Mouse (Mus musculus) adipocyte (in vitro differentiated cells): Measurements from ENCODE around the gene Tmem171.

ENCODE experiments used
- DNase-seq: peaks from one replicate; pipeline ENCODE4 v3.0.0-alpha.2; 2016; ENCODE audit warnings: low spot score

Gene Tmem171

DNA sequence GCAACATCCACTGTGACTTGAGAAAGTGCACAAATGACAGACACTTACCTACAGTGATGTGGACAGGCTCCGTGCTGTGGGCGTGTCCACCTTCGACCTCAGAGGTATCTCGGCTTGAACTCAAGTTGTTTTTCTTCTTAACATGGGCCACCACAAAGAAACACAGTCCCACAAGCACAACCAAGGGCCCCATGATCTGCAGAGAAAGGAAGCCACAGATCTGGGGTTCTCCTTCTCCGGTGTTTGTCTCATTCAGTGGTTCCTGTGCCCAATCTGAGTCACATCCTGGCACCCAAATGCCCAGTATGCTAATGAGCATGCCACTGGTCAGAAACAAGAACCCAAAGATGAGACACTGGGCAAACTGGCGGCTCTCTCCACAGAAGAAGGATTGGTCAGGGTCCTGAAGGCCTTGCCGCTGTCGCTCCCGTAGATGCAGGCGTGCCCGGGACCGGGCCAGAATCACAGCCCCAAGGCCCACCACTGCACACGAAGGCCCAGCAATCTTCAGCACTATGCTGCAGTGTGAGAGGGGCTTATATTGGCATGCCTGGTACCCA is 2.6 kb downstream of the Tmem171 start:
- DNase-seq = no peak

DNA sequence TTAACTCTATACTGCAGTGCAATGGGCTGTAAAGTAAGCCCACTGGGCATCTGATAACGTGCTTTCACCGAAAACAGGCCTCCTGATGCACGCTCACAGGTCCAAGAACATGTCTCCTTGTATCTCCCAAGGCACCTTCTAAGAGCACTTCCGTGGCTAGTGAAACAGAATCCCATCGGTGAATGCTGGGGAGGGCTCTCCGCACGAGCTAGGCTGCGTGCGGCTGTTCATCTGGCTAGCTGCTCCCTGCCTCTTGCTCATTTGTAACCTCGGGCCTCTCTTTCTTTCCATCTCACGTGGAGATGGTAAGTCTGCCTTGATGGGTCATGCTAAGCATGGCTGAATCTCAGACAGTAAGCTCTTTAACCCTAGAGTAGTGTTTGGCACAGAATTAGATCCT is 3.7 kb downstream of the Tmem171 start:
- DNase-seq = no peak

DNA sequence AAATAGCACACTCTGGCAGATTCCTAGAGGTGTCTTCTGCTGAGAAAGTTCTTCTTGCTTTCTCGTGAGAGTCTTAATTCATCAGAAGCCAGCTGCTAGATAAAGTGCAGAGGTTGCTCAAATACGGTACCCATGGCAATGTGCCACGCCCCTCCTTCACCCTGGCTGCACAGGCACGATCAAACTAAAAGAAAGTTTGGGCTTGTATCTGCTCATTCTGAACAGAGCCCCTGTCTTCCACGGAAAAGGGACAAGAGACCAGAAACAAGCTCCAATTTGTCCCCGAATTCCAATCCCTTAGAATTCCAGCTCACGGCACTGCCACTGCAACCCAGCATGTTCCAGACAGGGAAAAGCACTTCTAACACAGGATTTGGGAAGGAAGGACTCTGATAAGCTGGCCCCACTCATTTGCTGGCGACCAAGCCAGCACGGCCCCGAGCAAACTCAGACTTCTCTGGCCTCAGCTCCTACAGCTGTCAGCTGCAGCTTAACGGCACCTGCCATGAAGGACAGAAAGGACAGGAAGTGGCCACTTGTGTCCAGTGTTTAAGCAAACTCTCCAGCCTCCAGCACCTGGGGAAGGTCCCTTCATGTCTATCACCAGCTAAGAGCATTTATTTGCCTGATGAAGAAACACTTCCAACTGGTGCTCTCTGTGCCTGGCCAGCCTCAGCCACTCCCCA is 4.9 kb downstream of the Tmem171 start:
- no peak for DNase-seq

DNA sequence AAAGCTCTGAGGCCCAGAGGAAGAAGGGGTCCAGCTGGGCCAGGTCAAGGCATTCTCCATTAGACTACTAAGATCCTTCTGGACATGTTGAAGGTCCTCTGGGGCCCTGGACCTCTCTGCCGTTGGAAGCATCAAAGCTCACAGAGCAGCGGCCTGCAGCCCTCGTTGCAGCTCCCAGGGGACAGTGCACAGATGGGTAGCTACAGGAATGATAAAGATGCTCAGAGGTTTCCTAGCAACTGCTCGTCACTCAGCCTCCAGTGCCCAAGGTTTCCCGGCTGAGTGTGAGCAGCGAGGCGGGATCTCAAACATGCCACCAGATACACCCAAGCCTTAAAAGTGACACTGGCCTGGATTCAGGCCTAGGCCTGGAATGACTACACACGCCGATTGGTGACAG is 6.7 kb downstream of the Tmem171 start:
- no peak for DNase-seq

DNA sequence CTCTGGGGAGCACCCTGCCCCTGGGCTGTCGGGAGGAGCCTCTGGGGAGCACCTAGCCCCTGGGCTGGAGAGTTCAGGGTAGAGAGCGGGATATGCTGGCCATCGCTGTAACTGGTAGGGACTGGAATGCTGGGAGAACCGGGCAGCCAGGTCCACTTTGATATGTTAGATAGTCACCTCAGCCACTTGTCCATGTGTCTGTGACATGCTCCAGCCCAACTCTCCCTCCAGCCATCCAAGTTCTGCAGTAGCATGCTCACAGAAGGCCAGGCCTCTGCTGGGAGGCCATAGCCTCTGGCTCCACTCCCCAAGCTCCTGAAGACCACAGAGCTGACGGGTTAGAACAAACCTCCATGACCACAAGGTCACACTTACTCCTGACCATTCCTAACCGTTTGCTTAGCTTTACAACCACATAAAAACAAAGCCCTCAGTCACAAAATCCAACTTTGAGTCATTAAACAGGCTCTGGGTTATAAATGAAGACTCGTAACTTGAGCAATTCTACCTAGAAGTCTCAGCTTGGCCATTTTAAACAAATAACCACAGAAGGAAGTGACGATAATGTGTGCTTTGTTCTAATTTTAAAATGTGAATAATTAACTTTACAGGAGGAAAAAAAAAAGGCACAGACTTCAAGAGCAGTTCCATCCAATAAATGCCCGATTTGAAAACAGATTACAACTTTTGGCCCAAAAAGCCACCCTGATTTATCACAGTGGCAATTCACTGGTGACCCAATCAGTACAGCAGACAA is 10.3 kb downstream of the Tmem171 start:
- DNase-seq = no peak

DNA sequence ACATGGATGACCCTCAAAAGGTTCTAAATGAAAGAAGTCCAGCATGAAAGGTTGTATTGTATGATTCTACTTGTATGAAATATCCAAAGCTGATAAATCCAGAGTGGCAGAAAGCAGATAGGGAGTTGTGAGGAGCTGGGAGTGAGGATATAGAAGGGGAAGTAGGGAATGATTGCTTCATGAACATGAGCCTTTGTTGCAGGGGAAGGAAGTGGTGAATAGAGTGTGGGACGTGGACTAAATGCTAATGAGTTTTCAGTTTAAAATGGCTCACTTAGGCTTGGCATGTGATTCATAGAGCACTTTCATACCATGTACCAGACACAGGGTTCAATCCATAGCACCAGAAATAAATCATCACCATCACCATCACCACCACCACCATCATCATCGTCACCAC is 11.2 kb downstream of the Tmem171 start:
- no peak for DNase-seq

DNA sequence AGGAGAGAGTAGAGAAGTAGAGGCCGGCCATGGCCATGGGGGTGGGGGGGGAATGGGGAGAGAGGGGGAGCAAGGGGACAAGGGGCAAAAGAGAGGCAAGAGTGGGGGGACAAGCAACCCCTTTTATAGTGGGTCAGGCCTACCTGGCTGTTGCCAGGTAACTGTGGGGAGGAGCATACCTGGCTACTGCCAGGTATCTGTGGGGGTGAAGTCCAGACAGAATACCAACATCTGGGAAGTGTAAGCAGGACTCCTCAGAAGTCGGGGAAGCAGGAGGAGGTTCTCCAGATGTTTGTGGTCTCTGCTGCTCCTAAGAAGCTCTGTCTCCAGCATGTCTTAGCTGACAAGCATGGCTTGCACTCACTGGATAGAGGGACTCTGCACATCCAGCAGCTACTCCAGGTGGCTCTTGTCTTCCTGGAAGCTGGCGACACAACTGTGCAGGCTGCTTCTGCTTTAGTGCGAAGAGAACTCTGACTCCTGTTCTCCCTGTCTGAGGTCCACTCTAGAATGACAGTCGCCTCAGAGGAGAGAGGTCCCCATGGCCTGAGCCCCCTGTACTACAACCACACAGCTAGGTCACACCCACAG is 14.1 kb downstream of the Tmem171 start:
- no peak for DNase-seq

DNA sequence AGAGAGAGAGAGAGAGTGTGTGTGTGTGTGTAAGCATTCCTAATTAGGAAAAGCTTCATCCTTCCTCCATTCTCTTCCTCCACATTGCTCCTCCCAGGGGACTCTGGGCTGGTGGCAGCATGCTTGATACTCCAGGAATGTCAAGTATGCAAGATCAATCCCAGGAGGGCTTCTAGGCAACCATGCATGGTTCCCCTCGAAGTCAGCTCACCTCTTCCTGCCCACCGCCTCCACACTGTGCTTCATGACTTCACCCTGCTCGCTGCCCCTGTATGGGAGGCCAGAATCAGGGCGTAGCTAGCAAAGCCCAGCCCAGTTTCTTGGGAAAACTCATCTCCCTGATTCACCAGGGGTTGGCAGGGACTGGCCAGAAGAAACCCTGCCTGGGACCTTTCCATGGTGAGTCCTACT is 15.0 kb downstream of the Tmem171 start:
- peak; percentile 33 for DNase-seq

DNA sequence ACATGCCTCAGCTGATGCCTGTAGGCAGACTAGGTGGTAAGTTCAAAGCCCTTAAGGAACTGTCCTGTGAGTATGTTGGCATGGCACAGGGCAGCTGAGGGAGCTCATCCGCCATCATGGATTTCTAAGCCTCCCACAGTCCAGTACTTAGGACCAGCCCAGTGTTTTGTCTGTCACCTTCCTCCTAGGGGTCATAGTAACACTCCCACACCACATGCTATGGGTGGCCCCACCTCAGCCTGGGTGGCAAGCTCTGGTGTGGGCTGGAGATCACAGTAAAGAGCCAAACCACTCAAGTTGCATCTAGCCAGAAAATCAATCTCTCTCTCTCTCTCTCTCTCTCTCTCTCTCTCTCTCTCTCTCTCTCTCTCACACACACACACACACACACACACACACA is 15.4 kb downstream of the Tmem171 start:
- no peak for DNase-seq

DNA sequence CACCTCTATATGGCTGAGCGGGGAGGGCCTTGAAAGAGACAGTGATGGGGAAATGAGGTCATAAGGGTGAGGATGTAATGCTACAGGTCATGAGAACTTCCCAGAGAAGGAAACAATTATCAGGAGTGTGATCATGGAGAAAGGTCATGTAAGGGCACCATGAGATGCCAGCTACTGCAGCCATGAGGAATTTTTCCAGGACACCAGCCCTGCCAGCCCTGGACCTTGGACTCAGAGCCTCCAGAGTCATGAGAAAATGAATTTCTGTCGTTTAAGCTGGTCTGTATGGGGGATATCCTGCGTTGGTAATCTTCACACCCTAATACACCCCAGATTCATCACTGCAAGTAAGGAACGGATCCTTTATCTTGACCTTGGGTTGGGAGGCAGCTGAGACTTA is 20.7 kb downstream of the Tmem171 start:
- DNase-seq = no peak

DNA sequence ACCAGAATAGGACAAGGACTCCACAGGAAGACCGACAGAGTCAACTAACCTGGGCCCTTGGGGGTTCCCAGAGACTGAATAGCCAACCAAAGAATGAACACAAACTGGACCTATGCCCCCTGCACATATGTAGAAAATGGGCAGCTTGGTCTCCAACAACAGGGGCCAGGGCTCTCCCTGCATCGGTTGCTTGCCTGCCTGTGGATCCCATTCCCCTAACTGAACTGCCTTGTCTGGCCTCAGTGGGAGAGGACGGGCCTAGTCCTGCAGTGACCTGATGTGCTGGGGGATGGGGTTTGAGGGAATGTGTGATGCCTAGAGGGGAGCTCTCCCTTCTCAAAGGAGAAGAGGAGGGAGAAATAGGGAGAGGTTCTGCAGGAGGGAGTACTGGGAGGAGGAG is 25.3 kb downstream of the Tmem171 start:
- no peak for DNase-seq

DNA sequence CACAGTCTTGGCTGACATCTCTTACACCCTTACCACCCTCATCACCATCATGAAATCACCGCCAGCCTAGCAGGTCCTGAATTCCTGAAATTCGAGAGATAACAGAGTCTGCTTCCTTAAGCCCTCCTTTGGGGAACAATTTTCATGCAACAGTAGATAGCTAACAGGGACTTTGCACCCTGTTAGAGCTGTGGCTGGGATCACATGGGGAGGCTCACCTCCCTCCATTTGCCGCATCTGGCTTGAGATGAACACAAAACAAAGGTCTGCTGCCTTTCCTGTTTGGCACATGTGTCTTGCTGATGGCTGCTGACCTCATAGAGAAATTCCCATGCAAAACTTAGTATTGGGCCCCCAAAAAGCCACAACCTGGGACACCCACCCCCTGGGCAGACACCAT is 27.3 kb downstream of the Tmem171 start:
- no peak for DNase-seq

DNA sequence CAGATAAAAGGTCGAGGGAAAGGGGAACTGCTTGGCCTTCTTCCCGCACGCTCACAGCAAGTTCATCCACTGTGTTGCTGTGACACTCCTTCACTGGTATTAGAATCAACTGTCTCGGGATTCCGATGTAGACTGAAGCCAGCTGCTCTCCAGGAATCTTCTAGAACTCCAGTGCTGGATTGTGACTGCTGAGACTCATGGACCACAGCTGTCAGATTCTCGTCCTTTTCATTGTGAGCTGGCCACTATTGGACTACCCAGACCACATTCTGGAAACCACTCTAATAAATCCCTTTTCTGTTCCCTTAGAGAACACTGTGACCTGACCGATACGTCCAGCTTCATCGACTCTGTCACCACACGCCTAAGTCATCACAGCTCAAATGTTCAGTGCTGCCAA is 29.4 kb downstream of the Tmem171 start:
- DNase-seq = no peak

DNA sequence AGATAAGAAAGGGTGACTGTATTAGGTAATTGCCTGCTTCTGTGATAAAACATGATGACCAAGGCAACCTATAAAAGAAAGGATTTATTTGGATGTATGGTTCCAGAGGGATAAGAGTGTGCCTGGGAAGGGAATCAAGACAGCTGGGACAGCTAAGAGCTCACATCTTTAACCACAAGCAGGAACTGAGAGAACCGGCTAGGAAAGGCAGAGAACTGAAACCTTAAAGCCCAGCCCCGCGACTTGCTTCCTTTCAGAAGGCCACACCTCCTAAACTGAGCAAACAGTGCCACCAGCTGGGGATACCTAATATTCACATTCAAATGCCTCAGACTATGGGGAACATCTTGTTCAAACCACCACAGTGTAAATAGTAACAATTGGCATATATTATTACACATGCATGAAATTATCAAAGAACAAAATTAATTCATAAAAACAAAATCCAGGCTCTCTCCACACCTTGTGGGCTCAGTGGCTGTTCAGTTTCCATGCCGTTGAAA is 32.4 kb downstream of the Tmem171 start:
- DNase-seq = no peak

DNA sequence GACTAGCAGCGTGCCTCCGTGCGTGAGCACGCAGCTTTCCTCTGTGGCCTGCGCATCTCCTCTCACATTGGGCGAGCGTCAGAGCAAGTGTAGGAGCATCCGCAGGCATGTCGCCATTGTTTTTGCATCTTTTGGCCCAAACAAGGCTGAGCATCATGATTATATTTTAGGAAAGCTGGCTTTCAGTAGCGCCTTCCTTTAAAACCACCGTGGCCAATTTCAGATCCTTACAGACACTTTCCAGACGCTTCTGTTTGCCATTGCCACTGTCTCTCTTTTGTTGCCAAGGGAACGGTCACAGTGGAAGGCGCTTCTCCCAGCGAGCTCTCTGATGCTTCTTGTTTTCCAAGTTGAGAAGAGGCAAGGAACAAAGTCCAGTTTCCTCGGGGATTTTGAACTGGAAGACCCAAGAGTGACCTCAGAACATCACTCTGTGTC is 38.6 kb downstream of the Tmem171 start:
- DNase-seq = no peak

DNA sequence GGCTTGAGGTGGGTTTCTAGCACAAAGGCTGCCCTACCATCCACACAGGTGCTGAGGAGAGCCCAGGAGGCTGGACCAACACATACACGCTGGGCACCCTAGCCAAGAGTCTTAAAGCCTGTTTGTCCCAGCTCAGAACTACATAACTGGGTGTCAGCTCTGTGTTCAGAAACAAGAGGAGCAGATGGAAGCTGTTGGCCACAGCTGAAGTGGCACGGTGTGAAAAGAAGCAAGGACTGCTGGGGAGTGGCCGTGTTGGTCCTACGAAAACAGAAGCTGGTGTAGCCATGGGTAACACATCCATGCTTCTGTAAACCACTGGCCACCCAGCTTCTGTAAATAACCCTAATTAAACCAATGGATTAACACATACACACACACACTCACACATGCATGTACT is 39.3 kb downstream of the Tmem171 start:
- no peak for DNase-seq

DNA sequence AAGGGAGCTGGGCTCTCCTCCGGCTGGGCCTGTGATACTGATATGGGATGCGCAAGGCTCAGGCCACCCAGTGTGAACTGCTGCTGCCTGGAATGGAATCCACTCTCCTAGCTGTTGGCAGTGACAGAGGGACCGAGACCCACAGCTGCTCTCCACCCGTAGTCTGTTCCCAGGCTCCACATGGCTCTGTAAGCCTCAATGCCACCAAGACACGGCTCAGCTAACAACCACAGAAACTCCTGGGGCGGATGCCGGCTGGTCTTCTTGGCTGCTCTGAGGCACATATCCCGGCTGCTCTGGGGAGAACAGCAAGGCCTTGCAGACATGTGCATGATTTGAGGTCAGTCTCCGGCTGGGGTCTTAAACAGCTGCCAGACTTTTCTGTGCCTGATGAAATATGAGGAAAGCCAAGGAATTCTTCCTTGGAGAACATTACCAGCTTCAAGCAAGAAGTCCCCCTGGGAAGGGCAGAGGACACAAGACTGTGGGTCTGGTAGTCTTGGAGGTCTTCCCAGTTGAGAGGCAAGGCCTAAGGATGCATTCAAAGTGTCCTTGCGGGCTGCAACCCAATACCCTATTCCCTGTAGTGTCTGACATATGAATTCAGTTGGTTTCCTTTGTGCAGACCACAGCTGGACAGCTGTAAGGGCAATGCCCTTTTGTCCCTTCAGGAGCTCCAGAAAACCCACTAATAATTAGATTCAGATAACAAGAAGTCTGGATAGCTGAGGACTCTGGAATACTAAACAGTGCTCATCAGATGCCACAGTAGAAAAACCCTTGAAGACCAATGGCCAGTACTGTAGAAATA is 40.3 kb downstream of the Tmem171 start:
- DNase-seq = peak; percentile 20

DNA sequence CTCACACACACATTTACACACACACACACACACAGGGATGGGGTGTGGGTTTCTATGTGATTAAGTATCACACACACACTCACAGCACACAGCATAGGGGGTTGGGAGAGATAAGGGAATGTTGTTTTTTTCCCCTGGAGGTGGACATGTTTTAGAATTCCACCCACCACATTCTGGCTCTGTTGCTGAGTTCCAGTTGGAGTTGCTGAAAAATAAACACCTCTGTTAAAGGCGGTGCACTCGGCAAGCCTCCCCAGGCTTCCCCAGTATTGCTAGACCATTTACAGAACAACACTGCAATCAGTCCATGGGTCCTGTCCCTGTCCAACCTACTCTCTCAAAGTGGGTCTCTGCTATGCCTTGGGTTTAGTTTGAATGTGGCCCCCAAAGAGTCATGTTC is 42.4 kb downstream of the Tmem171 start:
- no peak for DNase-seq

DNA sequence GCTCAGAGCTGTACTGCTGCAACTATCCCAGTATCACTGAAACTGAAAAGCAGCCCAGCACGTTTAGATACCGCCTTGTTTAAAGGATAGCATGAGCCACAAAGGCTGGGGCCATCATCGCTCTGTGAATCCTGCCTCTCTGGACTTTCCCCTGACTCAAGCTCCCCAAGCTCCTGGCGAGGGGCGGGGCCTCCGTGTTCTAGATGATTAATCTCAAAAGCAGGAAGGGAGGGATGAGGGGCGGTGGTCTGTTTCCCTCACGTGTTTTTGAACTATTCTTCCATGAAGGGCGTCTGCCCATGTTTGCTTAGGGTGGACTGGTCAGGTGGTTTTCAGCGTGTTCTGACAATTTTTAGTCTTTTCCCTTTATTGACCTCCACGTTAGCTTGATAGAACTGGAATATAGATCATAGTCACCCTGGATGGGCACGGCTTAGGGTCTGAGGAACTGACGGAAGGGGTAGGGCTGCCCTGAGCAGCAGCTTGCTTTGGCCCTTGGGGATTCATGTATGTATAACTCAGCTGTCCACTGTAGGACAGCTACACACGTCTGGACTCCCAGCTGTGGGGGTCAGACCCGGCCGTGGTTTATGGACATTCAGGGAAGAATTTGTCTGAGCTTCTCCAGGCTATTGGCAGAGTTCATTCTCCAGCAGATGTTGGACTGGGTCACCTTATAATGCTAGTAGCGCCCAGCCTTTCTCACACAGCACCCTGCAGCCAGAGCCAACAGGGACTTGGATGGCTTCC is 43.2 kb downstream of the Tmem171 start:
- DNase-seq = peak; percentile 15

DNA sequence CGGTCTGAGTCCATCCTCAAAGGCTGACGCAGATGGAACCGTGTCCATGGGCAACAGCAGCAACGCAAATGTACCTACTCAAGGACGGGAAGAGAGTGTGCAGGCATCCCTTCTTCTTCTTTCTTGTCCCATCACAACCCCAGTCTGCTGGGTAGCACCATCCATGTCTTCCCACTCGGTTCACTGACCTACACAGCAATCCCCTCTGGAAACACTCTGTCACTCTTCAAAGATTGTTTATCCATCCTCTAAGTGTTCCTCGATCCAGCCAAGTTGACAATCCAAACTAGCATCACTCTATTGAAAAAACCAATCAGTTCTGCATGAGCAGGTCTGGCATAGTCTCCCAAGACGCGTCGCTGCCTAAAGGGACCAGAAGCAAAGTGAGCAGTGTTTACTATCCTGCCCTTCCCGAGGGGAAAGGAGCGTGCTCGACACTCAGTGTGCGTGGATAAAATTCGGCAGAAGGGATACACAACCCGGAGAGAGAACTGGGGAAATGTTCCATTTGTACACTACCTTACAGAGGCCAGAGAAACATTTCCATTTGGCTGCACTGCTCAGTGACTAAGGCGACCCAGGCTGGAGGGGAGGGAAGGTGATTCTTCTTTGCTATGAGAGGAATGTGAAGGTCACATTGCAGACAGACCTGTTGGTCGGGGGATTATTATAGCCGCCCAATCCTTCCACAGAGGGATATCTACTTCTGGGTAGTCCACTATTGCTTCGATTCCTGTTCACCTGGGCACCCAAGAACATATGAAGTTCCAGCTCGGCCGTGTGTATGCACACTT is 46.7 kb downstream of the Tmem171 start:
- no peak for DNase-seq
